Mouse (Mus musculus) spleen, postnatal 14 days (tissue): ENCODE results near the gene Vps26b.
A peak's percentile ranks its signal among the peaks of the same experiment; 100 is the strongest.

Source experiments
- DNase-seq, 2 experiments: peaks; one replicate each; pipeline ENCODE4 v3.0.0; 2021 to 2022; ENCODE audit warnings: low spot score in 2 of 2

Vps26b gene

DNA sequence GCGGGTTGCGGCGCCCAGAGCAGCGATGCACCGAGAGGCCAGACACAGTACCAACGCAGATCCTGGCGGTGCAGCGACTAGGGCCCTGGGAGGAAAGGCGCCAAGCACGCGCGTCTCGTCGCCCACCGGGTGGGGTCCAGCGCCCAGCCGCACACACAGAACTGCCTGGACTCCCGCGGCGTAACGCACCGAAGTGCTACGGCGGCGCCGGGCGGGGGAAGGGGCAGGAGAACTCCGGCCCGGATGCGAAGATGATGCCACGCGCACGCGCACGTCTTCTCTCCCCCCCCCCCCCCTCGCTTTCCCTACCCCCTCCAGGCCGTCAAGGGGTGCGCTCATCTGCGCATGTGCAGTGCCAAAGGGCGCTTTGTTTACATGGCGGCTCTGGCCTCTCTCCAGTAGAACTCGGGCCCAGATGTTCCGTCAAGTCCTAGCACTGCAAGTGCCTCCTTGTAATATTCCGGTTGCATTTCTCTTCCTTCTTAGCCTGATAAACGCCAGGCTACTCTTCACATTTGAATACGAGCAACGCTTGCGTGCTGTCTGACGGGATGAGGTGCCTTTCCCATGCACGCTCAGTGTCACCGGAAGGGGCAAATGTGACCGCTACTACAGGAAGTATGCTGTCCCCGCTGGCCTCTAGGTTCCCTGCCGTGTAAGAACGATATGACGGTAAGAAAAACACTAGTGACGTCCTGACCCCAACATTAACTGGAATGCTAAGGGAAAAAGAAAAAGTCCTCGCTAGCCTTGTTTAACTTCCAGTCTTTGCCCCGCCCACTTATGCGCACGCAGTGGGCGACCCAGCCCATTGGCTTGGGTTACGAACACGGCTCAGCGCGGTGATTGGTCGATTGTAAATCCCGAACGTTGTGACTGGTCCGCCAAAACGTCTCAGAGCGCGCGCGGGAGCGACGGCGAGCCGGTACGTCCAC lies at the start of gene Vps26b, which contains the start of gene Ncapd3:
TSS of gene Vps26b (minus strand) at position 238 of the 935 bp plus-strand sequence.
TSS of gene Ncapd3 (plus strand) at position 348 of the 935 bp plus-strand sequence.
- peak; percentile 89 to 90 for DNase-seq

GRCm38 (mm10) chr9:27075812-27076211 lies 45.9 kb upstream of the Vps26b start:
- no peak for DNase-seq

DNA sequence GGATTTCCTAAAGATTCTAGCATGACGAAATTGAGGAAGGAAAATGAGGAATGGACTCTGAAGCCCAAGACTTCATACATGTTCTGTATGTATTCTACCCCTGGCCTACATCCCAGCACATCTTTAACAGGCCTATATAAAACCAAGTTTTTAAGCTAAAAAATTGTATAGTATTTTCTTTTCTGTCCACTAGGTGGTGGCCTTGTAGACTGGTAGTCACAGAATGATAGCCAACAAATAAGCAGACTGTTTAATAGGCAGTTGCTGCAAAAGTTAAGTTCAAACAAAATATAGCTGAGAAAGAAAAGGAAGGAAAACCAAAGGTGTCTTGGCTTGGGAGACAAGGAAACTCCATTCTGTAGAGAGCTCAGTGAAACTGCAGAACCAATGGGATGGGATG lies 44.8 kb upstream of the Vps26b start:
- no peak for DNase-seq

GRCm38 (mm10) chr9:27070895-27071294 lies 41.0 kb upstream of the Vps26b start:
- no peak for DNase-seq

DNA sequence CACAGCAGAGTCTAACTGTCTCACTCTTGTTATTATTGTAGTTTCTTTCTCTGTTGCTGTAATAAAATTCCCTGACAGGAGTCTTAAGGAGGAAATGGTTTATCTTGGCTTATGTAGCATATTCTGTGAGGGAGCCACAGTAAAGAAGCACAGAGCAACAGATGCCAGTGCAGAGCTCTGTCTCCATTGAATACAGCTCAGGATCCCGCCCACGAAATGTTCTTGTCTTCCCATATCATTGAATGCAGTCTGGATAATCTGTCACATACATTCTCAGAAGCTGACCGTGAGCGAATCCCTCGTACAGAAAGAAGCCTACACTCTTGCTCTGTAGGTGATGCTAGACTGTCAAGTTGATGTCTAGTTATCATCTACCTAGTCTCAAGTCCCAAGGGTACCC lies 28.5 kb upstream of the Vps26b start:
- no peak for DNase-seq

GRCm38 (mm10) chr9:27049492-27049891 lies 19.6 kb upstream of the Vps26b start:
- no peak for DNase-seq

DNA sequence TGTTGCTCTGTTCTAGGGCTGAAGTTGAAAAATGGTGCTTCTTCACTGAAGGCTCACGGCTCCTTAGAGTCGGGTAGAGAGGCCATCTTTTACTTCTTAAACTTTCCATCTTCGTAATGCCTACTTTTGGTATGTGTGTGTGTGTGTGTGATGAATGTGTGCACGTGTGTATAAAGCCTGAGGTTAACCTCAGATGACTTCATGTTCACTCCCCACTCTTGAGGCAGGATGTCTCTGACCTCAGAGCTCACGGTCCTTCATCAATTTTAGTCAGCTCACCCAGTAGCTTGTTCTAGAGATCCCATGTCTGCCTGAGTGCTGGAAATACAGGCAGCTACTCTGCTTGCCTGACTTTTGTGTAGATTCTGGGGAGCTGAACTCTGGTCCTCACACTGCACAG lies 14.0 kb upstream of the Vps26b start:
- no peak for DNase-seq

DNA sequence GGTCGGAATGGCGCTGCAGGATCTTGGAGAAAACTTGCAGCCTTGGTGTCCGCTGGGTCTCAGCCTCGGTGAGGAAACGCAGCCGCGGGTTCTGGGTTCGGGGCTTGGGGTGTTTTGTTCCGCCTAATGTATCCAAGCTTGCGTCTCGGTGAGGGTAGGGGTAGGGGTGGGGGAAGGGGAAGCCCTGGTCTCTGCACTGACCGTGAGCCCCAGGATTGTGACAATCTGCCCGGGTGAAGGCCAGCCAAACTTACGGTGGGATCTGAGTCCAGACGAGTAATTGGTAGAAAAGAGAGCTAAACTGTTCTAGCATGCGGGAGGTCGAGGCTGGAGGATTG lies 867 bp upstream of the Vps26b start:
- DNase-seq, result no peak

GRCm38 (mm10) chr9:27029022-27029827 lies 640 bp downstream of the Vps26b start:
- DNase-seq, result peak; percentile 16 to 38

- peak in 1 of 2 experiments; percentile 12 for DNase-seq
These were observed 3.2 kb downstream of the Vps26b start for GRCm38 (mm10) chr9:27026708-27027107.

DNA sequence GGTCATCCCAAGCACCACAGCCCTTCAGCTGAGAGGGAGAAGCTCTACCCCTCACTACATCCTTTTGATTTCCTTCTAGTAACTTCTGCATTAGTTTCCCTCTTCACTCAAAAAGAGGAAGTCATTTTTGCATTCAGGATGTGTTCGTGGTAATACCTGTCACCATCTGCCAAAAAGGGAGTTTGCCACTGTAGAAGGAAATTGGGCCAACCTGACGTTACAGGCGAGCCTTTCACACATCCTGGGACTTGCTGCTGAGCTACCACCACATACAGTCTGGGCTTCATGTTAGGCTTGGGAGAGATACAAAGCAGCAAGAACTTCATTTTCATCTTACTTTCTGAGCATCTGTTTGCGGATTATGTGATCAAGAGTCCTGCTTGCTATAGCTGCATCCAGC lies 6.2 kb downstream of the Vps26b start:
- DNase-seq, result no peak

DNA sequence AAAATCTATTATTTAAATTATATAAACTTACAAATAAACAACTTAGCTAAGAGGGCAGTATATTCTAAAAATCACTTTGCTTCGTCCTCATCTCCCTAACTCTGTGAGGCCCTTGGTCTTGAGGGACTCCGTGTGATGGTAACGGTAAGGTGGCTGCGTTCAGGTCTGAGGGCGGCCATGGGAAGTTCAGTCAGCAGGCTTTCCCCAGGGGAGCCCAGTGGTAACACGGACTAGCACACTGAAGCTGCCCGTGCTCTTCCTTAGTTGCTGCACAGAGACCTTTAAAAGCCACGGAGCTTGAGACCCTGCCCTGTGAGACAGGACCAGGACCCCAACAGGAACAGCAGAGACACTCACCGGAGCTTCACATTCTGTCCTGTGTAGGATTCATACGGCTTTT lies 10.9 kb downstream of the Vps26b start:
- no peak for DNase-seq

DNA sequence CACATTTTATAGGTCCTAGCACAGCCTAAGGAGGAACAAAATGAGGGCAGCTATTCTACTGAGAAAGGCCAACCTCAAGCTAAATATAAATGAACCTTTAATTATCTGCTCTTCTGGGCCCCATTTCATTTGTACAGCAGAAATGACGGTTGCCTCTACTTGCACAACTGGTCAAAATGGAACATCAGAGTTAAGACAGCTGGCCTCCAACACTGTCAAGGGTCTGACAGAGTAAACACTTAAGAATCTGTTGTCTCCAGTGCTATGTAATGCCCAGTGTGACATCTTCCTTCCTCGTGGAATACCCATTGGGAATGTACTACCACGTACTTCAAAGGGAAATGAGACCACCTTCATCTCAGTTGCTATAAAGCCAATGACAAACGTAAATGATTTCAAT lies 18.3 kb downstream of the Vps26b start:
- no peak for DNase-seq

DNA sequence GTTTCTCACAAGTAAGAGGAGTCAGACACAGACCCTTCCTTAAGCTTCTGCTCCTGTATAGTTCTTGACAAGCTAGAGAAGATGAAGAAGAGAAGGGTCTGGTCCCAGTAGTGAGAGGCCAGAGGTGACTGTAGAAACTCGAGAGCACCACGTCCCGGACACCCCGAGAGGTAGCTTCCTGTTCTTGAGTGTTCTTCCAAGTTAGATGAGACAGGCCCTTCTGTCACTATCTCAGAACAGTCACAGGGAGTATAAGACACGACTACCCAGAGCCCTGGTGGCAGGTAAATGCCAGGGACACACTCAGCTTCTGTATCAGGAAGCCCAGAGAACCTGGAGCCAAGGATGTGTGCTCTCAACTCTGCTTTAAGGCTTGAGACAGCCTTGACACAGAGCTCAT lies 20.6 kb downstream of the Vps26b start:
- no peak for DNase-seq

DNA sequence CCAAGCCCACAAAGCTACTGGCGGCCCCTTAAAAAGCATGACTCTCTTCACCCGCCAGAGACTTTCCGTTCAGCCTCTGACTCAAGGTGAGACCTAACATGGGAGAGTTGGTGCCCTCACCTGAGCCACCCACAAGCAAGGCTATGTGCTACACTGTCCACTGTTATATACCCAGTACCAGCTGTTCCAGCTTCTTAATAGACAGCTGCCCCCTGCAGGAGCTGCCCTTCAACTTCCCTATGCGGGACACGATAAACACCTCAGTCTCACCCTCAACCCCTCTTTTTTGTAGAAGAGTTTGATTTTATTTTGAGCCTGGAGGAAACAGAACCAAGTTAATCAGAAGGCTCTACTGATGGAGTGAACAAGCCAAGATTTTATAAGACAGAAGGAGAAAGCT lies 23.0 kb downstream of the Vps26b start:
- no peak for DNase-seq

DNA sequence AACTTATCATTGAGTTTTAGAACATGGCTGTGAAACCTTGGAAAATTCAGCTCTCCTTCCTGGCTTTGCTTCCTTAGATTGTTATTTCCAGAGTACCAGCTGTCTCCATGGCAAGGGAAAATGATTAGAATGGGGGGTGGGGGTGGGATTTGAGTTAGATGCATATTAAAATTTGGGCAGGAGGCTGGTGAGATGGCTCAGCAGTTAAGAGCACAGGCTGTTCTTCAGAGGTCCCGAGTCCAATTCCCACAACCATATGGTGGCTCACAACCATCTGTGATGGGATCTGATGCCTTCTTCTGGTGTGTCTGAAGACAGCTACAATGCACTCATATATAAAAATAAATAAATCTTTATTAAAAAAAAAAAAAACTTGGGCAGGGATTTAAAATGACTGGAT lies 23.9 kb downstream of the Vps26b start:
- DNase-seq, result no peak

- no peak for DNase-seq
These were observed 24.6 kb downstream of the Vps26b start for GRCm38 (mm10) chr9:27005231-27005630.

- peak; percentile 81 to 87 for DNase-seq
These were observed 30.1 kb downstream of the Vps26b start, which contains the start of the genes Acad8 and Thyn1 for GRCm38 (mm10) chr9:26999461-27000395. Gene Acad8, minus strand, starts transcription at chr9:26999566. Gene Thyn1, plus strand, starts transcription at chr9:26999710.

- DNase-seq, result no peak
These were observed 31.0 kb downstream of the Vps26b start for GRCm38 (mm10) chr9:26998669-26999460.

DNA sequence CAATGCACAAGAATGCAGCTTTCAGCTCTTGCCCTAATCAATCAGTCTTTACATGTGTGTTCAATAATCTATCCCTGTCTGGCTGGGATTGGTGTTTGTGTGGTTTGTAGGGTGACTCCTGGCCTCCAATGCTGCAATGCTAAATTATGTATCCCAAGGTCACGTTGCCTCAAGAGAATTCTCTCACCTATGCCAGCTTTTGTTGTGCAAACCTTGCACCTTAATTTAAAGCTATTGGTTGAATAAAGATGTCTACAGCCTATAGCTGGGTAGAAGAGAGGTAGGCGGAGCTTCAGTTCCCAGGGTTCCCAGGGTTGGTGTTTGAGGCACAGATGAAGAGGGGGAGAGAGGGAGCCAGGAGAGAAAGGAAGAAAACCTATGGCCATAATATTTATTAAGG lies 32.4 kb downstream of the Vps26b start:
- no peak for DNase-seq

DNA sequence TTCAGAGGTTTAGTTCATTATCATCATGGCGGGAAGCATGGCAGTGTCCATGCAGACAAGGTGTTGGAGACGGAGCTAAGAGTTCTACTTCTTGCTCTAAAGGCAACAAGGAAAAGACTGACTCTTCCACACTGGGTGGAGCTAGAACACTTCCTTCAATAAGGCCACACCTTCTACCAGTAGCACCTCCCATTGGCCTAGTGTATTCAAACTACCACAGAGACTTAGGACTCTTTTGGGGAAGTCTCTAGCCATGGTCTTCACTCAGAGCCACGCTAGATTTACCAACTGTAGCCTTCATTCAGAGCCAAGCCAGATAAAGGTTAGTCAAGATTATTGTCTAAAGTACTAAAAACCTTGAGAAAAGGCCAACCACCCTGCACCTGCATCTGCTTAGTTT lies 32.8 kb downstream of the Vps26b start:
- DNase-seq, result no peak
